ENCODE assay signal across 21 mouse cellular contexts in genomic region chr14:113668660-113669059, GRCm38 (mm10).
DNase-seq lines count a peak whose midpoint lies in the region; ATAC-seq and TF ChIP-seq lines count a peak whose summit lies in the region.
"Had no signal": no experiment of that assay in that cellular context is flagged by ENCODE, and none has a peak within 500 bp of the region (broad histone marks: within the 10 kb centered on the region; RNA-seq: fewer than 3 reads in every experiment).

No protein-coding gene starts in this region.

- TF ChIP-seq POLR2A in limb, embryonic 14.5 days (IDR thresholded peaks at IDR 0.05; ENCODE audit: borderline replicate concordance, extremely low read depth, insufficient read depth, insufficient read length), result no peak

- DNase-seq in embryonic facial prominence, embryonic 11.5 days (ENCODE audit: low spot score), result peak; percentile 45
- no peak for DNase-seq in embryonic facial prominence, embryonic 10.5 days (ENCODE audit: low spot score)
- DNase-seq in limb, embryonic 10.5 days (ENCODE audit: low spot score), result no peak
- peak; percentile 7 for DNase-seq in limb, embryonic 14.5 days (ENCODE audit: low spot score)
- DNase-seq: adrenal gland, adult 2 months; adrenal gland, adult 8-10 months; adrenal gland, postnatal 10 days; adrenal gland, postnatal 14 days; adrenal gland, postnatal 25 days; adrenal gland, postnatal 36 days; B cell, adult 2 months; cerebellum, adult 11 months; cerebellum, adult 11-12 months; cerebellum, adult 18-20 months had no signal

- H3K27ac ChIP-seq in embryonic facial prominence, embryonic 11.5 days (replicated peaks; ENCODE audit: low read depth, low read length), result no peak overlapping the region
- no peak overlapping the region for H3K27ac ChIP-seq in embryonic facial prominence, embryonic 10.5 days (replicated peaks)
- H3K27ac ChIP-seq in limb, embryonic 13.5 days, result no peak overlapping the region
- no peak overlapping the region for H3K27ac ChIP-seq in limb, embryonic 10.5 days
- no peak overlapping the region for H3K27ac ChIP-seq in limb, embryonic 14.5 days (replicated peaks; ENCODE audit: low read depth, low read length)
- no peak overlapping the region for H3K27ac ChIP-seq in midbrain, embryonic 16.5 days (ENCODE audit: low read length)

- H3K9me3 ChIP-seq in embryonic facial prominence, embryonic 11.5 days (replicated peaks; ENCODE audit: control insufficient read depth, low read length), result no peaks in the 10 kb centered on the region
- H3K9me3 ChIP-seq in embryonic facial prominence, embryonic 10.5 days, result no peaks in the 10 kb centered on the region
- H3K9me3 ChIP-seq in limb, embryonic 13.5 days, result no peaks in the 10 kb centered on the region
- H3K9me3 ChIP-seq in limb, embryonic 10.5 days (replicated peaks), result no peaks in the 10 kb centered on the region
- H3K9me3 ChIP-seq in limb, embryonic 14.5 days (ENCODE audit: control insufficient read depth, low read length), result no peaks in the 10 kb centered on the region
- no peaks in the 10 kb centered on the region for H3K9me3 ChIP-seq in midbrain, embryonic 16.5 days (replicated peaks; ENCODE audit: control insufficient read depth, low read length, poor library complexity, severe bottlenecking)

- WGBS in embryonic facial prominence, embryonic 11.5 days, result 44% methylated on average over 1 of the region's 1 CpGs
- 61% methylated on average over 1 of the region's 1 CpGs for WGBS in embryonic facial prominence, embryonic 10.5 days
- 51% methylated on average over 1 of the region's 1 CpGs for WGBS in limb, embryonic 13.5 days
- 73% methylated on average over 1 of the region's 1 CpGs for WGBS in limb, embryonic 10.5 days
- WGBS in limb, embryonic 14.5 days, result 38% methylated on average over 1 of the region's 1 CpGs
- 100% methylated on average over 1 of the region's 1 CpGs for WGBS in midbrain, embryonic 16.5 days

- H3K4me2 ChIP-seq in embryonic facial prominence, embryonic 11.5 days (ENCODE audit: low read depth, low read length), result no peak overlapping the region
- H3K4me2 ChIP-seq in limb, embryonic 13.5 days (replicated peaks), result no peak overlapping the region
- no peak overlapping the region for H3K4me2 ChIP-seq in limb, embryonic 14.5 days (replicated peaks; ENCODE audit: low read depth, low read length, severe bottlenecking)
- H3K4me2 ChIP-seq in midbrain, embryonic 16.5 days (ENCODE audit: low read length), result no peak overlapping the region

- H3K36me3 ChIP-seq in embryonic facial prominence, embryonic 11.5 days (replicated peaks; ENCODE audit: control insufficient read depth, insufficient read depth, low read depth, low read length), result no peaks in the 10 kb centered on the region
- no peaks in the 10 kb centered on the region for H3K36me3 ChIP-seq in embryonic facial prominence, embryonic 10.5 days (replicated peaks)
- H3K36me3 ChIP-seq in limb, embryonic 13.5 days, result no peaks in the 10 kb centered on the region
- H3K36me3 ChIP-seq in limb, embryonic 10.5 days, result no peaks in the 10 kb centered on the region
- no peaks in the 10 kb centered on the region for H3K36me3 ChIP-seq in limb, embryonic 14.5 days (ENCODE audit: control insufficient read depth, insufficient read depth, low read length)
- no peaks in the 10 kb centered on the region for H3K36me3 ChIP-seq in midbrain, embryonic 16.5 days (ENCODE audit: control insufficient read depth, insufficient read depth, low read length)
- H3K36me3 ChIP-seq: G1E had no signal

- no peak overlapping the region for H3K4me3 ChIP-seq in embryonic facial prominence, embryonic 11.5 days (ENCODE audit: low read depth, low read length)
- H3K4me3 ChIP-seq in embryonic facial prominence, embryonic 10.5 days, result no peak overlapping the region
- no peak overlapping the region for H3K4me3 ChIP-seq in limb, embryonic 13.5 days
- no peak overlapping the region for H3K4me3 ChIP-seq in limb, embryonic 10.5 days
- H3K4me3 ChIP-seq in limb, embryonic 14.5 days (replicated peaks; ENCODE audit: low read length), result no peak overlapping the region
- H3K4me3 ChIP-seq in midbrain, embryonic 16.5 days (ENCODE audit: low read depth, low read length), result no peak overlapping the region

- H3K9ac ChIP-seq in embryonic facial prominence, embryonic 11.5 days (replicated peaks; ENCODE audit: low read length), result no peak overlapping the region
- H3K9ac ChIP-seq in limb, embryonic 13.5 days, result no peak overlapping the region
- no peak overlapping the region for H3K9ac ChIP-seq in limb, embryonic 14.5 days (ENCODE audit: low read depth, low read length, severe bottlenecking)
- H3K9ac ChIP-seq in midbrain, embryonic 16.5 days (ENCODE audit: low read depth, low read length), result no peak overlapping the region

- H3K27me3 ChIP-seq in embryonic facial prominence, embryonic 11.5 days (ENCODE audit: control insufficient read depth, insufficient read depth, low read length), result no peaks in the 10 kb centered on the region
- H3K27me3 ChIP-seq in embryonic facial prominence, embryonic 10.5 days (replicated peaks; ENCODE audit: low read depth, poor library complexity, severe bottlenecking), result no peaks in the 10 kb centered on the region
- H3K27me3 ChIP-seq in limb, embryonic 13.5 days, result no peaks in the 10 kb centered on the region
- no peaks in the 10 kb centered on the region for H3K27me3 ChIP-seq in limb, embryonic 10.5 days (ENCODE audit: low read depth, poor library complexity, severe bottlenecking)
- no peaks in the 10 kb centered on the region for H3K27me3 ChIP-seq in limb, embryonic 14.5 days (ENCODE audit: control insufficient read depth, insufficient read depth, low read length)
- H3K27me3 ChIP-seq in midbrain, embryonic 16.5 days (ENCODE audit: control insufficient read depth, insufficient read depth, low read depth, low read length), result no peaks in the 10 kb centered on the region
- H3K27me3 ChIP-seq: CH12.LX, Patski had no signal

- no peaks in the 10 kb centered on the region for H3K4me1 ChIP-seq in embryonic facial prominence, embryonic 11.5 days (ENCODE audit: control insufficient read depth, insufficient read depth, low read length)
- H3K4me1 ChIP-seq in embryonic facial prominence, embryonic 10.5 days, result no peaks in the 10 kb centered on the region
- H3K4me1 ChIP-seq in limb, embryonic 13.5 days, result no peaks in the 10 kb centered on the region
- no peaks in the 10 kb centered on the region for H3K4me1 ChIP-seq in limb, embryonic 10.5 days
- H3K4me1 ChIP-seq in limb, embryonic 14.5 days (ENCODE audit: control insufficient read depth, insufficient read depth, low read length), result no peaks in the 10 kb centered on the region
- no peaks in the 10 kb centered on the region for H3K4me1 ChIP-seq in midbrain, embryonic 16.5 days (ENCODE audit: control insufficient read depth, insufficient read depth, low read length)

- ATAC-seq in embryonic facial prominence, embryonic 11.5 days (replicated peaks; ENCODE audit: insufficient number of reproducible peaks, low FRiP score, low TSS enrichment, low read depth), result no peak
- ATAC-seq in limb, embryonic 13.5 days (ENCODE audit: low FRiP score, low read depth), result peak; percentile 76; the same call in 1 of the 2 replicates
- peak; percentile 63; the same call in 1 of the 2 replicates for ATAC-seq in limb, embryonic 14.5 days (ENCODE audit: low FRiP score, low read depth)
- ATAC-seq in midbrain, embryonic 16.5 days, result no peak
- ATAC-seq: activated CD4-positive, CD25-positive, alpha-beta regulatory T cell, adult 4 months; CD4-positive, CD25-positive, alpha-beta regulatory T cell, adult 4 months; Patski had no signal

Comparison
In these comparisons a context has a peak if more than half of its experiments do, and no peak if none do; other contexts are left out.
1. DNase-seq: peak in embryonic facial prominence, embryonic 11.5 days (single experiment) and limb, embryonic 14.5 days (single experiment); none in embryonic facial prominence, embryonic 10.5 days (single experiment) and limb, embryonic 10.5 days (single experiment).
2. ATAC-seq: peak in limb, embryonic 13.5 days (single experiment) and limb, embryonic 14.5 days (single experiment); none in embryonic facial prominence, embryonic 11.5 days (single experiment) and midbrain, embryonic 16.5 days (single experiment).